In the genomic region with DNA sequence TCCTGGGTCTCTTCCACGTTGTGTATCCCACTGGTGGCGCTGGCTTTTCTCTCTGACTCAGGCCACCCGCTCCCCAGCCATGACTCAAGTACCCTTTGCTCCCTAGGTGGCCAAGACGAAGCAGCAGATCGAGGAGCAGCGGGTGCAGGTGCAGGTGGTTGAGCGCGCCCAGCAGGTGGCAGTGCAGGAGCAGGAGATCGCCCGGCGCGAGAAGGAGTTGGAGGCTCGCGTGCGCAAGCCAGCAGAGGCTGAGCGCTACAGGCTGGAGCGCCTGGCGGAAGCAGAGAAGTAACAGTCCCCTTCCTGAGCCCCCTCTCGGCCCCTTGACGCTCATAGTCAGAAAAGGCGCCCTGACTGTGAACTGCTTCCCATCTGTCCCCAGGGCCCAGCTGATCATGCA, we compare ENCODE assay signal across 8 mouse cellular contexts. TPM values are rescaled to one million over a fixed set of nuclear protein-coding genes. Genes with fewer than 3 reads are reported as not detected.
DNase-seq lines count a peak whose midpoint lies in the region; ATAC-seq and TF ChIP-seq lines count a peak whose summit lies in the region.

No protein-coding gene starts in this region.

- peak; percentile 85 for TF ChIP-seq EP300 in heart, adult 2 months (IDR thresholded peaks at IDR 0.05; ENCODE audit: insufficient read depth, low read depth, low read length)

- H3K4me1 ChIP-seq in embryonic facial prominence, embryonic 10.5 days = peaks cover 23% of the 10 kb centered on the region
- no peaks in the 10 kb centered on the region for H3K4me1 ChIP-seq in heart, adult 2 months (ENCODE audit: control insufficient read depth, insufficient read depth, low read length)
- no peaks in the 10 kb centered on the region for H3K4me1 ChIP-seq in kidney, adult 2 months (ENCODE audit: control insufficient read depth, insufficient read depth, low read length)
- H3K4me1 ChIP-seq in liver, adult 2 months (ENCODE audit: control insufficient read depth, insufficient read depth, low read length) = no peaks in the 10 kb centered on the region

- TF ChIP-seq CTCF in heart, adult 2 months (IDR thresholded peaks at IDR 0.05) = peak; percentile 95
- peak; percentile 93 for TF ChIP-seq CTCF in kidney, adult 2 months (conservative IDR thresholded peaks at IDR 0.05; ENCODE audit: insufficient read depth, insufficient read length, low read depth, low read length)
- peak; percentile 94 for TF ChIP-seq CTCF in liver, adult 2 months (IDR thresholded peaks at IDR 0.05; ENCODE audit: low read depth, low read length)

- H3K9me3 ChIP-seq in embryonic facial prominence, embryonic 10.5 days = no peaks in the 10 kb centered on the region

- no peak for TF ChIP-seq POLR2A in heart, adult 2 months (IDR thresholded peaks at IDR 0.05; ENCODE audit: insufficient read depth, low read depth, low read length)
- TF ChIP-seq POLR2A in kidney, adult 2 months (IDR thresholded peaks at IDR 0.05; ENCODE audit: low read depth, low read length) = no peak
- no peak for TF ChIP-seq POLR2A in liver, adult 2 months (IDR thresholded peaks at IDR 0.05; ENCODE audit: extremely low read depth, insufficient read depth, low read length)

- 0 out of 2 replicates have a peak overlapping the region, but pooled peaks have one; percentile 4 for H3K9ac ChIP-seq in heart, adult 2 months (ENCODE audit: low read depth, low read length)
- H3K9ac ChIP-seq in liver, adult 2 months (ENCODE audit: low read depth, low read length) = no peak overlapping the region

- peak; percentile 88 for ATAC-seq in monocyte, adult 5-6 weeks (replicated peaks; ENCODE audit: insufficient number of reproducible peaks, low FRiP score, low TSS enrichment, poor library complexity, severe bottlenecking)

- WGBS in embryonic facial prominence, embryonic 10.5 days = 3% methylated on average over 21 of the region's 21 CpGs
- 2% methylated on average over 21 of the region's 21 CpGs for WGBS in heart, adult 2 months
- WGBS in kidney, adult 2 months = 2% methylated on average over 21 of the region's 21 CpGs
- WGBS in liver, adult 2 months = 12% methylated on average over 21 of the region's 21 CpGs

- peak; percentile 70 for DNase-seq in ovary, adult 18-20 months (ENCODE audit: low spot score)
- DNase-seq in ovary, postnatal 10 days (ENCODE audit: low spot score) = no peak
- peak; percentile 91 for DNase-seq in embryonic facial prominence, embryonic 10.5 days (ENCODE audit: low spot score)
- DNase-seq in heart, adult 2 months = peak; percentile 86
- DNase-seq in kidney, adult 2 months = peak; percentile 93
- peak; percentile 60 for DNase-seq in liver, adult 2 months (ENCODE audit: extremely low read depth, low read depth, low spot score)
- DNase-seq in splenic B cell, adult 2 months (ENCODE audit: low read depth, low spot score) = peak; percentile 94

- H3K27ac ChIP-seq in embryonic facial prominence, embryonic 10.5 days (replicated peaks) = peak overlapping the region; percentile 35; the same call in 1 of the 2 replicates
- H3K27ac ChIP-seq in heart, adult 2 months = no peak overlapping the region
- H3K27ac ChIP-seq in kidney, adult 2 months (ENCODE audit: insufficient read depth, low read depth, low read length) = no peak overlapping the region
- no peak overlapping the region for H3K27ac ChIP-seq in liver, adult 2 months (replicated peaks; ENCODE audit: insufficient read depth, low read depth, low read length)

- peak overlapping the region; percentile 38 for H3K4me3 ChIP-seq in embryonic facial prominence, embryonic 10.5 days
- H3K4me3 ChIP-seq in heart, adult 2 months = no peak overlapping the region
- H3K4me3 ChIP-seq in kidney, adult 2 months (ENCODE audit: insufficient read depth, low read depth, low read length) = no peak overlapping the region
- no peak overlapping the region for H3K4me3 ChIP-seq in liver, adult 2 months (ENCODE audit: insufficient read depth, low read depth, low read length)

- intact Hi-C loops in heart, adult 2 months (cut with DNase I) = loop anchor here (2.0 to 10.0 kb wide), 5 partner anchors 79 to 215 kb away; partner anchors contain the start of genes Gm6034, Gnl1 and H2-T22

- H3K27me3 ChIP-seq in embryonic facial prominence, embryonic 10.5 days (replicated peaks; ENCODE audit: low read depth, poor library complexity, severe bottlenecking) = no peaks in the 10 kb centered on the region
- H3K27me3 ChIP-seq in heart, adult 2 months (ENCODE audit: control insufficient read depth, insufficient read depth, low read length) = no peaks in the 10 kb centered on the region
- H3K27me3 ChIP-seq in kidney, adult 2 months (replicated peaks; ENCODE audit: control insufficient read depth, insufficient read depth, low read length) = no peaks in the 10 kb centered on the region
- no peaks in the 10 kb centered on the region for H3K27me3 ChIP-seq in liver, adult 2 months (ENCODE audit: control insufficient read depth, insufficient read depth, low read length)
- H3K27me3 ChIP-seq in splenic B cell, adult 2 months (ENCODE audit: control insufficient read depth, insufficient read depth, low read length, poor library complexity, severe bottlenecking) = no peaks in the 10 kb centered on the region

- peaks cover 90% of the 10 kb centered on the region for H3K36me3 ChIP-seq in embryonic facial prominence, embryonic 10.5 days (replicated peaks)
- no peaks in the 10 kb centered on the region for H3K36me3 ChIP-seq in heart, adult 2 months (ENCODE audit: control insufficient read depth, insufficient read depth, low read length)
- H3K36me3 ChIP-seq in kidney, adult 2 months (ENCODE audit: control insufficient read depth, insufficient read depth, low read length) = peaks cover 3% of the 10 kb centered on the region; the same call in 1 of the 2 replicates
- no peaks in the 10 kb centered on the region; the same call in 1 of the 2 replicates for H3K36me3 ChIP-seq in liver, adult 2 months (ENCODE audit: control insufficient read depth, insufficient read depth, low read length)
- H3K36me3 ChIP-seq in splenic B cell, adult 2 months (ENCODE audit: control insufficient read depth, insufficient read depth, low read length, poor library complexity, severe bottlenecking) = peaks cover 10% of the 10 kb centered on the region

- no peaks in the 10 kb centered on the region for H3K79me2 ChIP-seq in heart, adult 2 months (replicated peaks; ENCODE audit: control insufficient read depth, insufficient read depth, low read length)
- H3K79me2 ChIP-seq in liver, adult 2 months (ENCODE audit: control insufficient read depth, insufficient read depth, low read length) = no peaks in the 10 kb centered on the region

RNA-seq across cellular contexts. Expression of gene Flot1, which starts 6.7 kb away (rescaled TPM):
- 45.9 and 49.2 TPM in 2 replicates for polyA plus RNA-seq in embryonic facial prominence, embryonic 10.5 days (2016; fragmentation: Nextera tagmentation; extraction: Ambion mirVana)
- 100 to 1,000 TPM; 133 to 148 TPM for total RNA-seq in heart, adult 2 months (2021)
- 138 and 144 TPM in 2 replicates for polyA plus RNA-seq in heart, adult 2 months (2012; rRNA removed)
- polyA plus RNA-seq in kidney, adult 2 months (2012; rRNA removed) = 45.3 and 45.7 TPM in 2 replicates
- 18.0 and 19.5 TPM in 2 replicates for total RNA-seq in liver, adult 2 months (2014; rRNA removed)
- polyA plus RNA-seq in liver, adult 2 months (2012; rRNA removed) = 19.6 and 26.7 TPM in 2 replicates
- total RNA-seq in monocyte, adult 5-6 weeks (2017) = 70.0 to 84.2 TPM (median 77.9 TPM) in 3 replicates

RNA-seq across cellular contexts. Expression of gene Ier3, which starts 8.3 kb away (rescaled TPM):
- 3.7 and 4.4 TPM in 2 replicates for polyA plus RNA-seq in embryonic facial prominence, embryonic 10.5 days (2016; fragmentation: Nextera tagmentation; extraction: Ambion mirVana)
- total RNA-seq in heart, adult 2 months (2021) = 10 to 100 TPM; 15.6 to 37.0 TPM
- 30.9 and 33.1 TPM in 2 replicates for polyA plus RNA-seq in heart, adult 2 months (2012; rRNA removed)
- 26.3 and 28.4 TPM in 2 replicates for polyA plus RNA-seq in kidney, adult 2 months (2012; rRNA removed)
- total RNA-seq in liver, adult 2 months (2014; rRNA removed) = 0.92 and 0.94 TPM in 2 replicates
- polyA plus RNA-seq in liver, adult 2 months (2012; rRNA removed) = 0.91 and 1.6 TPM in 2 replicates
- 17.2 to 77.7 TPM (median 52.8 TPM) in 3 replicates for total RNA-seq in monocyte, adult 5-6 weeks (2017)

RNA-seq across cellular contexts. Expression of gene Tubb5, which starts 8.4 kb away (rescaled TPM):
- 1,654 and 1,662 TPM in 2 replicates for polyA plus RNA-seq in embryonic facial prominence, embryonic 10.5 days (2016; fragmentation: Nextera tagmentation; extraction: Ambion mirVana)
- total RNA-seq in heart, adult 2 months (2021) = 10 to 100 TPM; 83.0 to 90.1 TPM
- 108 and 134 TPM in 2 replicates for polyA plus RNA-seq in heart, adult 2 months (2012; rRNA removed)
- polyA plus RNA-seq in kidney, adult 2 months (2012; rRNA removed) = 98.9 and 109 TPM in 2 replicates
- 37.5 and 67.3 TPM in 2 replicates for total RNA-seq in liver, adult 2 months (2014; rRNA removed)
- 56.4 and 62.2 TPM in 2 replicates for polyA plus RNA-seq in liver, adult 2 months (2012; rRNA removed)
- total RNA-seq in monocyte, adult 5-6 weeks (2017) = 138 to 179 TPM (median 139 TPM) in 3 replicates

RNA-seq across cellular contexts. Expression of gene Mdc1, which starts 11.6 kb away (rescaled TPM):
- polyA plus RNA-seq in embryonic facial prominence, embryonic 10.5 days (2016; fragmentation: Nextera tagmentation; extraction: Ambion mirVana) = 18.4 and 21.2 TPM in 2 replicates
- 10 to 100 TPM; 13.2 to 13.3 TPM for total RNA-seq in heart, adult 2 months (2021)
- 4.2 and 8.3 TPM in 2 replicates for polyA plus RNA-seq in heart, adult 2 months (2012; rRNA removed)
- polyA plus RNA-seq in kidney, adult 2 months (2012; rRNA removed) = 5.7 TPM in 2 replicates
- 3.0 and 3.5 TPM in 2 replicates for total RNA-seq in liver, adult 2 months (2014; rRNA removed)
- 1.7 and 2.4 TPM in 2 replicates for polyA plus RNA-seq in liver, adult 2 months (2012; rRNA removed)
- 10.9 to 26.0 TPM (median 11.1 TPM) in 3 replicates for total RNA-seq in monocyte, adult 5-6 weeks (2017)

RNA-seq across cellular contexts. Expression of gene Nrm, which starts 31.4 kb away (rescaled TPM):
- polyA plus RNA-seq in embryonic facial prominence, embryonic 10.5 days (2016; fragmentation: Nextera tagmentation; extraction: Ambion mirVana) = 64.6 and 65.1 TPM in 2 replicates
- 1 to 10 TPM; 1.8 TPM for total RNA-seq in heart, adult 2 months (2021)
- polyA plus RNA-seq in heart, adult 2 months (2012; rRNA removed) = 5.3 and 5.6 TPM in 2 replicates
- polyA plus RNA-seq in kidney, adult 2 months (2012; rRNA removed) = 4.0 and 6.3 TPM in 2 replicates
- 0.18 and 2.4 TPM in 2 replicates for total RNA-seq in liver, adult 2 months (2014; rRNA removed)
- 1.4 and 2.4 TPM in 2 replicates for polyA plus RNA-seq in liver, adult 2 months (2012; rRNA removed)
- 18.1 to 25.9 TPM (median 25.6 TPM) in 3 replicates for total RNA-seq in monocyte, adult 5-6 weeks (2017)

Comparison
In these comparisons a context has a peak if more than half of its experiments do, and no peak if none do; other contexts are left out.
1. RNA of gene Tubb5, which starts 8.4 kb away (polyA plus RNA-seq): 1,654 to 1,662 TPM in embryonic facial prominence, embryonic 10.5 days; 98.9 to 109 TPM in kidney, adult 2 months, 108 to 134 TPM in heart, adult 2 months and 56.4 to 62.2 TPM in liver, adult 2 months; every median in the first group is over 10 times any median in the second.
2. Peak in every context shown above with its lines, with median percentiles within 50 percentile points of each other: CTCF ChIP-seq.